Mouse (Mus musculus) heart, embryonic 14.5 days (tissue): Measurements from ENCODE around the gene Atp6v1c2. TPM values are rescaled to one million over a fixed set of nuclear protein-coding genes. Genes with fewer than 3 reads are reported as not detected.

ENCODE experiments used
- ATAC-seq: fragments of 200-750 bp; cut with Nextera tagmentation; 2 replicates; pipeline ENCODE4 v1.8.0; 2017; ENCODE audit warnings: low read depth, moderate TSS enrichment; ENCODE audit not compliant: insufficient number of reproducible peaks, insufficient read depth, low FRiP score
- H3K27ac ChIP-seq, 2 experiments: fragments of 200-500 bp in 1 of 2; fragments of 300-500 bp in 1 of 2; sonication (generic) in 1 of 2; replicated peaks in 1 of 2; 2 replicates each; pipeline ENCODE4 v1.5.1; 2012 to 2014; ENCODE audit warnings: low read depth in 2 of 2, low read length in 2 of 2, control low read depth in 1 of 2, mild to moderate bottlenecking in 1 of 2, mixed read lengths in 1 of 2; ENCODE audit not compliant: control insufficient read depth in 1 of 2, insufficient read depth in 1 of 2
- H3K27me3 ChIP-seq: fragments of 300-500 bp; sonication (generic); 2 replicates; pipeline ENCODE4 v1.6.1; 2014; ENCODE audit warnings: mild to moderate bottlenecking, low read length, control low read depth; ENCODE audit not compliant: control insufficient read depth, insufficient read depth
- H3K36me3 ChIP-seq: fragments of 300-500 bp; sonication (generic); 2 replicates; pipeline ENCODE4 v1.6.1; 2014; ENCODE audit warnings: mild to moderate bottlenecking, control low read depth, low read length, mixed read lengths; ENCODE audit not compliant: control insufficient read depth, insufficient read depth
- H3K4me1 ChIP-seq, 2 experiments: fragments of 200-500 bp in 1 of 2; fragments of 300-500 bp in 1 of 2; sonication (generic) in 1 of 2; 2 replicates each; pipeline ENCODE4 v1.6.1; 2012 to 2014; ENCODE audit warnings: low read length in 2 of 2, control low read depth in 1 of 2, mixed read lengths in 1 of 2; ENCODE audit not compliant: control insufficient read depth in 2 of 2, insufficient read depth in 2 of 2
- H3K4me2 ChIP-seq: fragments of 300-500 bp; sonication (generic); 2 replicates; pipeline ENCODE4 v1.6.1; 2014; ENCODE audit warnings: mild to moderate bottlenecking, low read length
- H3K4me3 ChIP-seq, 2 experiments: fragments of 200-500 bp in 1 of 2; fragments of 300-500 bp in 1 of 2; sonication (generic) in 1 of 2; 2 replicates each; pipeline ENCODE4 v1.5.1; 2012 to 2014; ENCODE audit warnings: low read length in 2 of 2, mild to moderate bottlenecking in 2 of 2, control low read depth in 1 of 2, low read depth in 1 of 2, moderate library complexity in 1 of 2; ENCODE audit not compliant: control insufficient read depth in 1 of 2, insufficient read depth in 1 of 2
- H3K9ac ChIP-seq: fragments of 300-500 bp; sonication (generic); 2 replicates; pipeline ENCODE4 v1.6.1; 2014; ENCODE audit warnings: mild to moderate bottlenecking, low read length
- H3K9me3 ChIP-seq: fragments of 300-500 bp; sonication (generic); 2 replicates; pipeline ENCODE4 v1.6.1; 2016; ENCODE audit warnings: low read length, control low read depth; ENCODE audit not compliant: control insufficient read depth
- WGBS: fragments of 180-500 bp; shearing (Covaris S2); extraction: QIAGEN DNeasy Blood & Tissue Kit; methylation state at CpG from one replicate; pipeline ENCODE4 v1.1.7; 2014; 5-methylcytosine and 5-hydroxymethylcytosine counted together
- polyA plus RNA-seq: library from polyadenylated mRNA; unstranded; fragments of >200 nt; fragmentation: Nextera tagmentation; extraction: Ambion mirVana; gene quantifications from 2 replicates; pipeline ENCODE4 v1.2.1, GENCODE M21; 2014

Gene Atp6v1c2
- polyA plus RNA-seq, 1 experiment from 2014 or later, result 0.26 TPM

- no peak for ATAC-seq
- H3K36me3 ChIP-seq, result peaks cover 67% of the 10 kb centered on the region
- no peak overlapping the region for H3K4me3 ChIP-seq
- H3K27me3 ChIP-seq, result no peaks in the 10 kb centered on the region
- no peaks in the 10 kb centered on the region for H3K9me3 ChIP-seq
- no peak overlapping the region for H3K4me2 ChIP-seq
- no peaks in the 10 kb centered on the region for H3K4me1 ChIP-seq
- 92% methylated on average over 3 of the region's 3 CpGs for WGBS
- H3K27ac ChIP-seq, result no peak overlapping the region
- H3K9ac ChIP-seq, result no peak overlapping the region
Observed at GRCm38 (mm10) chr12:17369111-17369510, 40.0 kb upstream of the Atp6v1c2 start.

- no peak overlapping the region for H3K4me2 ChIP-seq
- H3K36me3 ChIP-seq, result peaks cover 67% of the 10 kb centered on the region
- H3K27ac ChIP-seq, result no peak overlapping the region
- no peaks in the 10 kb centered on the region for H3K4me1 ChIP-seq
- 60% methylated on average over 5 of the region's 5 CpGs for WGBS
- no peaks in the 10 kb centered on the region for H3K27me3 ChIP-seq
- H3K9me3 ChIP-seq, result no peaks in the 10 kb centered on the region
- no peak overlapping the region for H3K9ac ChIP-seq
- H3K4me3 ChIP-seq, result no peak overlapping the region
- peak; percentile 69; the same call in 1 of the 2 replicates for ATAC-seq
Observed at GRCm38 (mm10) chr12:17366981-17367380, 37.8 kb upstream of the Atp6v1c2 start.

GRCm38 (mm10) chr12:17362316-17362715 is 33.2 kb upstream of the Atp6v1c2 start:
- H3K9me3 ChIP-seq, result no peaks in the 10 kb centered on the region
- no peaks in the 10 kb centered on the region for H3K27me3 ChIP-seq
- no peaks in the 10 kb centered on the region for H3K4me1 ChIP-seq
- no peak overlapping the region for H3K27ac ChIP-seq
- no peak overlapping the region for H3K4me2 ChIP-seq
- no peak overlapping the region for H3K9ac ChIP-seq
- peaks cover 83% of the 10 kb centered on the region for H3K36me3 ChIP-seq
- 92% methylated on average over 5 of the region's 5 CpGs for WGBS
- H3K4me3 ChIP-seq, result no peak overlapping the region
- ATAC-seq, result no peak

- no peak overlapping the region for H3K4me3 ChIP-seq
- no peak overlapping the region for H3K9ac ChIP-seq
- 89% methylated on average over 4 of the region's 4 CpGs for WGBS
- peaks cover 89% of the 10 kb centered on the region for H3K36me3 ChIP-seq
- H3K9me3 ChIP-seq, result no peaks in the 10 kb centered on the region
- H3K4me2 ChIP-seq, result no peak overlapping the region
- no peak for ATAC-seq
- no peak overlapping the region for H3K27ac ChIP-seq
- H3K27me3 ChIP-seq, result no peaks in the 10 kb centered on the region
- no peaks in the 10 kb centered on the region for H3K4me1 ChIP-seq
Observed at GRCm38 (mm10) chr12:17360650-17361049, 31.5 kb upstream of the Atp6v1c2 start.

- H3K9me3 ChIP-seq, result no peaks in the 10 kb centered on the region
- no peak for ATAC-seq
- H3K9ac ChIP-seq, result no peak overlapping the region
- no peak overlapping the region for H3K4me2 ChIP-seq
- 72% methylated on average over 9 of the region's 9 CpGs for WGBS
- H3K27ac ChIP-seq, result no peak overlapping the region
- no peak overlapping the region for H3K4me3 ChIP-seq
- H3K4me1 ChIP-seq, result no peaks in the 10 kb centered on the region
- H3K27me3 ChIP-seq, result no peaks in the 10 kb centered on the region
- peaks cover 91% of the 10 kb centered on the region for H3K36me3 ChIP-seq
Observed at GRCm38 (mm10) chr12:17360104-17360503, 30.9 kb upstream of the Atp6v1c2 start.

GRCm38 (mm10) chr12:17358981-17359380 is 29.8 kb upstream of the Atp6v1c2 start:
- Histone ChIP-seq H3K4me3 (no peak overlapping the region), H3K9me3 (no peaks in the 10 kb centered on the region), H3K4me1 (no peaks in the 10 kb centered on the region), H3K27me3 (no peaks in the 10 kb centered on the region), H3K27ac (no peak overlapping the region), H3K9ac (no peak overlapping the region), H3K36me3 (peaks cover 93% of the 10 kb centered on the region), H3K4me2 (no peak overlapping the region)
- no peak for ATAC-seq
- 84% methylated on average over 9 of the region's 9 CpGs for WGBS

GRCm38 (mm10) chr12:17357795-17358194 is 28.6 kb upstream of the Atp6v1c2 start:
- H3K4me1 ChIP-seq, result no peaks in the 10 kb centered on the region
- H3K4me3 ChIP-seq, result no peak overlapping the region
- H3K9ac ChIP-seq, result no peak overlapping the region
- H3K27ac ChIP-seq, result no peak overlapping the region
- no peaks in the 10 kb centered on the region for H3K9me3 ChIP-seq
- no peaks in the 10 kb centered on the region for H3K27me3 ChIP-seq
- ATAC-seq, result no peak
- no peak overlapping the region for H3K4me2 ChIP-seq
- WGBS, result 94% methylated on average over 5 of the region's 5 CpGs
- peaks cover 93% of the 10 kb centered on the region for H3K36me3 ChIP-seq

- 91% methylated on average over 4 of the region's 4 CpGs for WGBS
- Histone ChIP-seq H3K27me3 (no peaks in the 10 kb centered on the region), H3K4me3 (no peak overlapping the region), H3K9ac (no peak overlapping the region), H3K9me3 (no peaks in the 10 kb centered on the region), H3K4me2 (no peak overlapping the region), H3K4me1 (no peaks in the 10 kb centered on the region), H3K27ac (no peak overlapping the region), H3K36me3 (peaks cover 91% of the 10 kb centered on the region)
- no peak for ATAC-seq
Observed at GRCm38 (mm10) chr12:17356853-17357252, 27.7 kb upstream of the Atp6v1c2 start.
